Mouse (Mus musculus) retina, adult 2 months (tissue): ENCODE data around the gene Prkn.
"Not testable (repeated sequence)": the region's sequence is repeated elsewhere in the genome, so short reads cannot be mapped to it uniquely, and the experiment has no call there.

Experiments
- DNase-seq: peaks from one replicate; pipeline ENCODE4 v3.0.0-alpha.2; 2012; ENCODE audit warnings: low read depth, low spot score

Gene Prkn

DNA sequence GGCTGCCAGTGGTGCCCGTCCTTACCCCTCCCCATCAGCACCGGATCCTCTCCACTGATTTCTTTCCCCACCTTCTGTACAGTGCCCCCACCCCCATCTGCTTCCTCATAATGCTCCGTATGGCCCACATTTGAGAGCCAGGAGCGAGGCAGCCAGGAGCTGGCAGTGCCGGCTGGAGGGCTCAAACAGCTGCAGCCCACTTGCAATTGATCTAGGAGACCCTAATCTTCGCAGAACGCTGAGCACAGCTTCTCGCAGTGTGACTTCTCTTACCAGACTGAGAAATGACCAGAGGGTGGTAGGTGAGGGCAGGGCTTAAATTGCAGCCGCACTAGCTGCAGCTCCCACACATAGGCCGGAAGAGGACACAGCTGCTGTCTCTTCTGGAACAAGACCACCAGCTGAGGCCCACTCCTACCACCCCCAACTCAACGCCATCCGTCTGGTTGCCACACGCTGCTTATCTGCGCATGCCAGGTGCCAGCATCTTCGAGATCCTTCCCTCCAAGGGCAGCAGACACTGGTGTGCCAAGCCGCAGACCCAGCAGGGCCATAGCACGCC, 1138.2 kb downstream of the Prkn start:
- DNase-seq = no peak

DNA sequence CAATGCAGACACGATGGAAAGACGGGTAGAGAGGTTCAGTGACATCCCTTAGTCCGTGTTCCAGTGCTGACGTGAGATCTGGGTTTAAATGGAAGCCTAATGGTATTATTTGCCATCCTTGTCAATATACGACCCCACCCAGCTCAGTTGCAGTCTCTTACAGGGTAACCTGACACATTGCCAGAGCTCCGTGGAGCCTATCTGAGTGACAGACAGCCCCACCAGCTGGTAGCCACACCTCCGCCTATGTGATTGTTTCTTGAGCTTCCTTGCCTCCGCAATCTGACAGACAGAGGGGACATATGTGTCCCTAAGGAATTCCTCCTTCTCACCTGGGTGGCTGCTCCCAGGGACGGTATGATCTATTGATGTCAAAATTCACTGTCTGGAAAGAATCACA, 1141.5 kb downstream of the Prkn start:
- no peak for DNase-seq

DNA sequence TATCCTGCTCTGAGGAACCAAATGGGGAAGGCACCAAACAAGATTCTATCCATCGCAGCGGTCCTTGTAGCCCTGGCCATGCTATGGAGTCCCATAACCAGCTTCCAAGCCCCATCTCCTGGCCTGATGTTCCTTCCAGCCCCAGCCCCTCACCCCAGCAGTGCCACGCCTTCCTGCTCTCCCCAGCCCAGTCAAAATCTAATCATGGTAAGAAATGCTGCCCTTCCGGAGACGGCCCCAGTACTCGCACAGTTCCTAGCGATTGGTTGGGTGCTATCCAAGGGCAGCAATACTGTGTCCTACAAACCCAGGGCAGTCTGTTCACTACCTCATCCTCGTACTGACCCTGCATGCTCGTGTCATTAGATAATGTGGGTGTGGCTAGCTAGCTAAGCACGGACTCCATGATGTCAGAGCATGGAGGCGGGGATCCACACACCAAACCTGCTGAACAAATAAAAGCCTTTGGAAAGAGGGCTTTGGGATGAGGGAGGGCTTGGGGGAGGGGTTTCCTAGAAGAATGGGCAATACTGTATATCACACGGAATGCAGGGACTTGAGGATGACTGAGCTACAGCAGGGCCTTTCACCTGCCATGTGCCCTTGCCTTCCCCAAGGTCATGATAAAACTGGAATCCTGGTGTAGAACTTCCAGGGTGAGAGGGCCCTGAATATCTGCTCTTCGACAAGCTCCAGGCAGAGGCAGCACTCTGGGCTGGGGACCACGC, 1148.1 kb downstream of the Prkn start:
- no peak for DNase-seq

DNA sequence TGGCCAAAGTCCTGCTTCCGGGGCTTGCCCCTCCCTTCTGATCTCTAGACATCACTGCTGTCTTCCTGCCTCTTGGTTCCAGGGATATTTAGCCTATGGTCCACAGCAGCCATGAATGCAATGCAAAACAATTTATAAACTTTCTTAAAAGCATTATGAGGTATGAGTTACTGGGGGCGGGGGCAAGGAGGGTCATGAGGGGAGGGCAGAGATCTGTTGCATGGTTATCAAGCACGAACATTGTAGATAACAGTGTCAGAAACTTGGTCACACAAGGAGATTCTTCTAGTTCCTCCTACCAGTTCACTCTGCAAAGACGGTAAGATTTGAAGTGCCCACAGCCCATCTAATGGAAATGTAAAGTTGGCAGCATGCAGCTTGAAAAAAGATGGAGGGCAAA, 1149.1 kb downstream of the Prkn start:
- no peak for DNase-seq

DNA sequence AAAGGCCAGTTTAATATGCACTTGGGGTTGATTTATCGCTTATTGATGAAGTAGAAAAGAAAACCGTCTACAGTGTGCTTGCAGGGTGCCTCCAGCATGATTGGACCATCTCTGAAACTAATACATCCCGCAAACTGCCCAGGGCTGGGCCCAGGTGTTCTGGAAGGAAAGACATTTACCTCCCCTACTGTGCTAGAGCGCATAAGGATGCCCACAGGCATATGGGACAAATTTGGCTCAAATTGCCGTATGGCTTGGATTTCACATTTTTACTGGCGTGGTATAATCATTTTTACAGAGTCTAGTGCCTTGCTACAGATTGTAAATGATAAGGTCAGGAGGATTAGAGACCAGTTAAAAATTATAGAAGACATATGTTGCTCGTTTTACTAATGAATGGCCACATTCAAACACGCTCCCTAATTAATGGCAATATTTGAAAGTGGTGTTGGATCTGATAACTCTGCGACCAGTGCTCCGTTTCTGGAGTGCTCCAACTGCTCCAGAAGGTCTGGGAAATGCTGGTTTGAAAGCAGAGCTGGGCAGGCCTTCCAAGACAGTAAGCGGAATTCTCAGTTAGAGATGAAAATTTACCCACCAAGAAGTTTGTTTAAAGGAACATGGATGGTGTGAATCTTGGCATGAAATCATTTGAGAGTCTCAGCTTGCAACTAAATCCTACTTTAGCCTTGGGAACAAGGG, 1150.4 kb downstream of the Prkn start:
- no peak for DNase-seq

DNA sequence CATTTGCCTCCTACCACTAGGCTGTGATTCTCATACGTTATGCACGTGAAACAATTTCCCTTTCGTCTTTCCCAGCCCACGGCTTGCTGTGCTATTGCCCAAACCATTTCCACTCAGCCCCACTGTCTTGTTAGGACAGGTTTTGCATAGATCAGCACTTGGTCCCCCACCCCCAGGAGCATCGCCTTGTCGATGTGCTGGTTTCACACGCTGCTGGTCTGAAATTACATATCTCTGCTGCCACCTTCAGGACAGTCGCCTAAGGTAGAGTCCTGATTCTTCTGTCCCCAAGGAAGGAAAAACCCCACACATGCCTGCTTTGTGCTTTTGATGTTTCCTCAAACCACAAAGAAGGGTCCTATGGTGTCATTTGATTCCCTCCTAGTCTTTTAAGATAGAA, 1153.1 kb downstream of the Prkn start:
- no peak for DNase-seq

DNA sequence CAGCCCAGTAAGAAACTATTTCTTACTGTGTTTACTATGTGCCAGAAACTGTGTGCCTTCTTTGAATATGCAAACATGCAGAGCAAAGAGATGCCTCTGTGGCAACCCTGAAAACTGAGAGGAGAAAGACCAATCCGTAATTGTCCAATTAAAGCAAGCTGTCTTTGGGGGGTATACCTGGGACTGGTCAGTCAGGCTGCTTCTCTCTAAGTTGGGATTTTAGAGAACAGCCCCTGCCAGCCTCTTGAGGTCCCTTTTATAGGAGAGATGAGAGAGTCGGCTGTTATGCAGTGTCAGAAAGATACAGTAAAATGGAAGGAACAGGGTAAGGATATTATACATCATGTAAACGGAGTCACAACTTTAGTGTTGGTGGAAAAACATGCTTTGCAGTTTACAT, 1154.1 kb downstream of the Prkn start:
- DNase-seq = no peak

DNA sequence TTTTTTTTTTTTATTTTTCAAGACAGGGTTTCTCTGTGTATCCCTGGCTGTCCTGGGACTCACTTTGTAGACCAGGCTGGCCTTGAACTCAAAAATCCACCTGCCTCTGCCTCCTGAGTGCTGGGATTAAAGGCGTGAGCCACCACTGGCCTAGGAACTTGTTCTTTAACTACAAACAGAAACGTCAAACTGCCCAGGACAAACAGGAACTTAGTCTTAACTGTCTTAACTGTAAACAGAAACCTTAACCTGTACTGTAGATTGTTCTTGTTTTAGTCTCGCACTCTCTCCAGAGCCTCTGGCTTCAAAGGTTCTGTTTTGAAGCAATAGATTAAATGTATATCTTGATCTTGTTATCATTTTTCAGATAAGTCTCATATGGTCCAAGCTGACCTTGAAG, 1154.6 kb downstream of the Prkn start:
- not testable (repeated sequence) for DNase-seq

DNA sequence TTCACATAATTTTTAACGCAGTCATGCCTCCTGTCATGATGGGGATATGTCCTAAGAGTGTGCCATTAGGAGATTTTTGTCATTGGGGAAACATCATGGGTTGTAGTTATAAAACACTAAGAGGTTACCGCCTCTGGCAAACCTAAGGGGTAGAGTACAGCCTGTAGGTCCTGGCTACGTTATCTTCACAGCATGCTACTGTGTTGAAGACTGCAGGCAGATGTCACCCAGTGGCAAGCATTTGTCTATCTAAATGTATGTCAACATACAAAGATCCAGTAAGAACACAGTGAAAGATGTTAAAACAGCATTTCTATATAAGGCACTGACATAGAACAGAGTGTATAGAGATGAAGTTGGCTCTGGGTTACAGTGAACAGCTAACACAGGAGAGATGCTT, 1155.3 kb downstream of the Prkn start:
- DNase-seq = no peak

DNA sequence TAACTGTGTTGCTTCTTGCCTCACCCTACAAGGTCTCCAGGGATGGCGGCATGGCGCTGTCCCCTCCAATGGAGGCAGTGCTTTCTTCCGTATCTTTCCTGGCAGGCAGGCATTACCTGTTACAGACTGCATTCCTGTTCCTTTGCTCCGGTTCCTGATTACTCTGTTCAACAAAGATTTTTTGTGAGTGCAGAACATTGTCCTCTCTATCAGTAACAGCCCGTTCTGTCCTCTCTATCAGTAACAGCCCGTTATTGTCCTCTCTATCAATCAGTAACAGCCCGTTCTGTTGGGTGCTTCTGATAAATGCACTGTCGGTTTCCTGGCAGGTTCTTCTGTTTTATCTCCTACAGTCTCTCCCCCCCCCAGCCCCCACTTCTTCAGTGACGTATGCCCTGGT, 1156.1 kb downstream of the Prkn start:
- DNase-seq = no peak

DNA sequence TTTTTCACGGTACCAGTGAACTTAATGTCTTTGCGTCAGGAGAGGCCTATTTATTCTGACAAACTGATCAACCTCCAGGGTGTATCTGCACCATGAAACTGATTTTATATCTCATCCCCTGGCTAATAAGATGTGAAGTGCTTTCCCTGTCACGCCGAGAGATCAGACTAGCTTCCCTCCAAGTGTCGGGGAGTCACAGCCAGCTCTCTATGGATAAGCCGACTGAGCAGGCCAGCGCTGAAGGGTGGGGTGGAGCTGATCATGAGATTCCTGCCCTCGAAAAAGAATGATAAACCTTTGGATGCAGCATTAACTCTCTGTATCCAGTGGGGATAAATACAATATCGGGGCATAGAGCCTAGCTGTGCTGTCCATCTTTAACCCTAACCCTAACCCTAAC, 1160.1 kb downstream of the Prkn start:
- no peak for DNase-seq

DNA sequence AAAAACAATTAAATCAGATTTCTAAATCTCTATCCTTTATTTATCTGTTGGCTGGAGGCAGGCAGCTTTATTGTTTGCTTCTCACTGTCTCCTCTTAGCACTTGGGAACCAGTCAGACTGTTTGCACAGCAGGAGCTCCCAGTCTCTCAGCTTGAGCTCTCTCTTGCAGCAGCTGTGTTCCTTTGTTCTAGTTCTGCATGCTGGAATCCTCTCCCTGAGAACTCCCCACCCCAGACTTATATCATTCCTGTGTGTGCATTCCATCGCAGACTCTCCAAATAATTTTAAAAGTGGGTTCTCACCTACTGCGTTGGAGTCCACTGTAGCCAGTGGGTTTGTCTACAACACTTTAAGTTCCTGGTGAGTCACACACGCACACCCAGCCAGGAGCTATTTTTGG, 1181.1 kb downstream of the Prkn start:
- no peak for DNase-seq

DNA sequence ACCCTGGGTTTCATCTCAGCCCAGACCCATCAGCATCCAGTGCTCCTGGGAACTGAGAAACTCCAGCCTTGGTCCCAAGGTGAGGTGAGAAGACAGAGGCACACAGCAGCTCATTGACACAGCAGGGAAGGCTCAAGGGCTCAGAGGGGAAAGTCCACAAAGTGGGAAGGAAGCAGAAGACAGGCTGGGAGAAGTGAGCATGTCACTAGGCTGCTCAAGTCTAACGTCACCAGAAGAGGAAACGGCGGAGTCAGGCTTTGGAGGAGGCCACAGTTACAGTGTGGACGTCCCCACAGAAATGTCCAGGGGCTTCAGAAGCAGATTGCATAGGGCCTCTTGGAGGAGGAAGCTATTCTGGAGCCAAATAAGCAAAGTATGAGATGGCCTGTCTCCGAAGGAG, 1189.2 kb downstream of the Prkn start:
- DNase-seq = no peak

DNA sequence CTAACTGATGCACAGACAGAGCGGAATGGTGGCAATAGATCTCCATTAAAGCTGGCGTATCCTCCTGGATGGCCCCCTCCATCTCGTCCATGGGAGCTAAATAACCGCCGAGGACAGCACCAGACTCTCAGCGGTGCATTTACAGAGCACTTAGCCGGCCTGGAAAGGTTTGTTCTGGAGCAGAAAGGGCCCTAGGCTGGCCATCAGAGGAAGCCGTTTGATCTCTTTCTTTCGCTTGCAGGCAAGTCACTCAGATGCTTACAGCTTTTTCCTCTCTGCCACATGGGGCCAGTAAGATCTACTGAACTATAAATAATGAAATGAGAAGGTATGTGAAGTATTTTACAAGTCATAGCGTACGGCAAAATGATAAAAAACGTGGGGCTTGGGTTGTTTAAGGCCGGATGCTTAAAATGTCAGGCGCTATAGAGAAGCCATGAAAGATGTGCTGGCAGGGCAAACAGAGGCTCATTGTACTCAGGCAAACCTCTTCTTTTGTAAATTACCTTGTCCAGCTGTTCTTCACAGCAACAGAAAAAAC, 1189.8 kb downstream of the Prkn start:
- no peak for DNase-seq

DNA sequence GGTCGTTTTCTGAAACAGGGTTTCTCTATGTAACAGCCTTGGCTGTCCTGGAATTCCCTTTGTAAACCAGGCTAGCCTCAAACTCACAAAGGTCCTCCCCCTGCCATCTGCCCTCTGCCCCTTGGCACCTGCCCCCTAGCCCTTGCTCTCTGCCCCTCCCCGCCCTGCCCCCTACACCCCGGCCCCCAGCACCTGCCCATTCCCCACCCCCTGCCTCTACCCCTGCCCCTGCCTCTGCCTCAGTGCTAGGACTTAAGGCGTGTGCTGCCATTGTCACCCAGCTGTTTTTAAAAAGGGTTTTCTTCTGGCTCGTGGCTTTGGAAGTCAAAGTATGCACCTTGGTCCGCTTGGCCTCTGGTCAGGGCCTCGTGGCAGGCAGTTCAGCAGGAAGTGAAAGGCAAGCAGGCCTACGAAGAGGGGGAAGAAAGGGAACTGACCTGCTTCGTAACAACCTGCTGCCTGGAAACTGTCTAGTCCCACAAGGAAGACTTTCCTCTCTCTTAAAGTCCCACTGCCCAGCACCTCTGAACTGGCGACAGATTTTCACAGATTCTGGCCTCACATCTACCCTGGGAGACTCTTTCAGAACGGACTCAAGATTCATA, 1190.5 kb downstream of the Prkn start:
- DNase-seq = no peak

DNA sequence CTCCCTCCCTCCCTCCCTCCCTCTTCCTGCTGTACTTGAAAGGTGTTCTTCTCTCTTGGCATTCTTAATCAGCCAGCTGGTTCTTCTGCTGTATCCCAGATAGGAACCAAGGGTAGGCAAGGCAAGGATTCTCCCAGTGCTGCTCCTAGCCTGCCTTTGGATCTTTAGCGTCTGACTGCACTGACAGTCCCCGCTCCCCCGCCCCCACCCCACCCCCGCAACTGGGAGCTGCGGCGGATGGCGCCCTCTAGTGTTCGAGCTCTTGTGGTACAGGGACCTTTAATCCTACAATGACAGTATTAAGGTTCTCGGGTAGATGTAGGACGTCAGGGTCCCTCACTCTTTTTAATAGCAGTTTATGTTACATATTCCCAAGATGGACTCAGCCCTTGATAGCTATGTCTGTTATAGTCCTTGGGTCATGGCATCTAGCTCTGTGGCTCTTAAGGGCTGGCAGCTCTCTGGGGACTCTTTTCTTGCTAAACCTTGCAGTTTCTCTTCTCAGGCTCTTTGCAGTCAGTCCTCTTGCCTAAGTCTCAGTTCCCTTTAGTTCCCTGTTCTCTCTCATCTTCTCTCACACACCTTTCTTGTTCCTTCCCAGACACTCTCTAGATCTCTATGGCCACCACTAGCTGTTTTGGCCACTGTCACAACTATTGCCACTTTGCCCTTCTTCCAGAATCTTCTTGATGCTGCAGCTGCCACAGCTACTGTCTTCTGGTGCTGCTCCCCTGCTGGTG, 1191.2 kb downstream of the Prkn start:
- DNase-seq = peak; percentile 36

DNA sequence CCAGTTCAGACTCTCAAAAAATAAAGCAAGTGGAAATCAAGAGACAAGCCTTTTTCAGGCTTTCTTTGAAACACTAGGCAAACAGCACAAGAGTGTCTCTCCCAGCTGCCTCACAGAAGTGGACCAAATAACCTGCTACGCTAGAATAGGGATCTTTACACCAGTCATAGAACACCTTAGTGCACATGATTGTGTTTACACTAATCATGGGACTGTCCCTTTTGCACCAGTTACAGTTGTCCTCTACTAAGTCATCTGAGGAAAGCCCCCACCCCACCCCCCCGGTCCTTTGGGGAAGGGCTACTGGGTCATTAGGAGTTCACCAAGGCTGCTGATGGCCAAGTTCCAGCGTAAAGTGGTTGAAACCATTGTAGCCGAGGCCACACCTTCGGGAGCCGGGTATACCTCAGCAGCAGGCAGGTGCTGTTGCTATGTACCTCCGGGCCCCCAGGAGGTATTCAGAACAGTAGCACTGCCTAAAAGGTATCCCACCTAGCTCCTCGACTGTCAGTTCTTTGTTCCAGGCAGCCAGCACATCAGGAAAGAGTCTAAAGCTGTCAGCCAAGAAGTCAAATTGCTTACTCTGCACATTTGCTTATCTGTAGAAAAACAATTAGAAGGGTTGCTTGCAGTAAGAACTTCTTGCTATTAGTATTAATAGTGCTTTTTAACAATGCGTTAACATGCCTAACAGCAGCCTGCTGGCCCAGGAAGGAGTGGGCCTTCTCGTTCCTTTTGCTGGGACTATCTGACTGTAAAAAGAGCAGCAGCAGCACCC, 1192.0 kb downstream of the Prkn start:
- no peak for DNase-seq

DNA sequence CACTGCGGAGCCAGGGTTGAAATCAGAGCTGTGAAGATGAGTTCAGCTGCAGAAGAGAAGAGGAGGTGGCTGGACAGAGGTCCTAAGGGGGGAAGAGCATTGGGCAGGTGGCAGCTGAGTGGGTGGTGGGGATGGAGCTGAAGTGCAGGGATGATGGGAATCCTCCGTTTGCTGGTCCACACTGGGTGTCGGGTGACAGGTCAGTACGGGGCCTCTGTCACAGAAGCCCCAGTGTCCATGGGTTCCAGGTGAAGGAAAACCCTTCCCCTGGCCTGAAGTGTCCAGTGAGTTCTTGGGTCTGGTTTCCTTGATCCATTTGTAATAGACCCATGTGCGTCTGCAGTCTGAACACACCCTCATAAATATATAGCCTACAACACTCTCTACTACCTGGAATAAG, 1195.2 kb downstream of the Prkn start:
- DNase-seq = no peak

DNA sequence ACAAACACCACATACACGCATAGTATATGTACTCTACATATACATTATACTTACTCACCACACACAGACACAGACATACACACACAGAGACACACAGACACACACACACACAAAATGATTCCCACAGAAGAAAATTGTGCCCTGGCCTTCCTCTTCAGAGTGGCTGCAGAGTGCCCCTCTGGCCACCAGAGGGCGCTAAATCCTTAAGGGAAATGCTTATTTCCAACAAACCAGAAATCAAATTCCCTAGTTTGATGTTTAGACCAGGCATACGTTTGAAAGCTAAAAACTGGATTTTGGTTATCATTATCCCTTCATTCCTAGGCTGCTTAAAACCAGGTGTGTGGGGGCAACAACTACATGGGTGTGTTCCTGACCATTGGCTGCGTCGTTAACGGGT, 1196.0 kb downstream of the Prkn start:
- peak; percentile 48 for DNase-seq

DNA sequence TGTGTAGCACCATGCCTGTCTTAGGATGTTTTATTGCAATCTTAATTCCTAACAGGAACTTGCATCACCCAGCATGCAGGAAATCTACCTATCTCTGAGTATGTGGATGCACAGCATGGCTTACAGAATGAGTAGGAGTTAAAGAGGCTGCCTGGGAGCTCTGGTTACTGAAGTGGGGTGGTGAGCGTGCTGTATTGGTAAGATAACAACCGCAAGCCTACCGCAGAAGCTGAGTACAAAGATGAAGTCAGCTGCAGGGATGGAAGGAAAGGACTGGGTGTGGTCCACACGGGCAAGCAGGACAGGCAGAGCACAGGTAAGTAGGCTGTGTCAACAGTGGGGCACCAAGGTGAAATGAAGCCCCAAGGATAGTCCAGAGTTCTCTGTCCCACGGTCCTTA, 1196.9 kb downstream of the Prkn start:
- no peak for DNase-seq

DNA sequence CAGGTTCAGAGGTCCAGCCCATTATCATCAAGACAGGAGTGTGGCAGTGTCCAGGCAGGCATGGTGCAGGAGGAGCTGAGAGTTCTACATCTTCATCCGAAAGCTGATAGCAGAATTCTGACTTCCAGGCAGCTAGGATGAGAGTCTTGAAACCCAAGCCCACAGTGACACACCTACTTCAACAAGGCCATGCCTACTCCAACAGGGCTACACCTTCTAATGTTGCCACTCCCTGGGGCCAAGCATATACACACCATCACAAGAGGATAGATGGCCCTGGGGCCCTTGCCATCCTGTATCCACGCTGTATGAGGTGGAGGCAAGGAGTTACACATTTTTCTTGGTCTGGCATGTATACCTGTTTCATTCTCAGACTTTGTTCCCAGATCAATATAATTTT, 1197.4 kb downstream of the Prkn start:
- no peak for DNase-seq
